Mouse (Mus musculus): Measurements from ENCODE around the gene 4930435E12Rik. TPM values are rescaled to one million over a fixed set of nuclear protein-coding genes. Genes with fewer than 3 reads are reported as not detected.

4930435E12Rik gene
- polyA plus RNA-seq, 1 experiment from 2014 or later, result not detected

DNA sequence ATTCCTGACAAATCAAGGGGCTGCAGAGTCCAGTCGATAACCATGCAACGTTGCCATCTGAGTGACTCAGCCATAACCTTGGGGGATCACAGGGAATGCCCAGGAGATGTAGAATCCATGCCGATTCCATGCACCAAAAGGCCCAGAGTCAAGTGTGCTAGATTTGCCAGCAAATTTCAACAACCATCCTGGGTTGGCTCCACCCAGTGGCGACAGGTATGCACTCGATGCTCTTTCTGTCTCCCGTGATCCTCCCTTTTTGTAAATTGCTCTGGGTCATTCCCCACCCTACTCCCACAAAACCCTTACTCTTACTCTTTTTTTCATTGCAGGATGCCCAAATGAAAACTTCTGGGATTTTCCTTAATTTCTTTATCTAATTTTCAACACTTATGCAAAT, 52.2 kb downstream of the 4930435E12Rik start:
- Histone ChIP-seq H3K4me2 (replicated peaks; ENCODE audit: low read depth, low read length) (no peak overlapping the region), H3K9ac (ENCODE audit: low read depth, low read length) (no peak overlapping the region), H3K36me3 (ENCODE audit: control insufficient read depth, insufficient read depth, low read length) (no peaks in the 10 kb centered on the region), H3K9me3 (ENCODE audit: control insufficient read depth, low read length) (no peaks in the 10 kb centered on the region), H3K4me1 (ENCODE audit: control insufficient read depth, insufficient read depth, low read length) (no peaks in the 10 kb centered on the region), H3K27ac (ENCODE audit: low read depth, low read length) (no peak overlapping the region), H3K27me3 (ENCODE audit: control insufficient read depth, insufficient read depth, low read length) (no peaks in the 10 kb centered on the region), H3K4me3 (ENCODE audit: low read length) (no peak overlapping the region)
- 54% methylated on average over 6 of the region's 6 CpGs for WGBS
- ATAC-seq (ENCODE audit: low FRiP score, low TSS enrichment), result no peak

DNA sequence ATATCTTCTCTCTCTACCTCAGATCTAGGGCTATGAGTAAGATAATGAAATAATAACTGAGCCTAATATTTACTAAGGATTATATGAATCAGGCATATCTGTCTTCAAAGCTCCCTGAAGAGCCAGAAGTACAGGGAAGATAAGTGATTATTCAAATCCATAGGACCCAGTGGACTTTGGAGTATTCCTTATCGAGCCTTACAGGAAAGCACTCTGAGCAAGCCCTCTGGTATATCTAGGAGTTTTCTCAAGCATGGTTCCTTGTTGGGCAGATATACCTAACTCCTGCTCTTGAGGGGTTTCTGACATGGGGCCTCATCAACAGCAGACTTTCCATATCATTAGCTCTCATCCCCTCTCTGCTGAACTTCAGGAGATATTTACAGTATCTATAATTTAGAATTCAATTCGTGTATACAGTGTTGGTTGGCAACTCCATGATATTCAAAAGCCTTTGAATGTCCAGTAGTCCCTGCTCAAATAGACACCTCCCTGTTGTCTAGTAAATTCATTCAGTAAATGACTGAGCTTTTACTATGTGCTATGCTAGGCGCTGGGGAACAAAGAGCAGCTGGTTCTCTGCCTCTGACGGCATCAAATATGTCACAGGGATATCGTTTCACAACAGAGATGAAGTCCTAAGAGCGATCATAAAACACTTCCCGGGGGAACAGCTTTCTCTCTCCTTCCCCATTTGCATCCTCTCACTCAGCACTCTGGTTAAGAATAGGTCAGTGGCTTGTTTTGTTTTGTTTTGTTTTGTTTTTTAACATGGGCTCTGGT, 53.4 kb downstream of the 4930435E12Rik start:
- Histone ChIP-seq H3K4me1 (ENCODE audit: control insufficient read depth, insufficient read depth, low read length) (no peaks in the 10 kb centered on the region), H3K27me3 (ENCODE audit: control insufficient read depth, insufficient read depth, low read length) (no peaks in the 10 kb centered on the region), H3K4me3 (ENCODE audit: low read length) (no peak overlapping the region), H3K9me3 (ENCODE audit: control insufficient read depth, low read length) (no peaks in the 10 kb centered on the region), H3K36me3 (ENCODE audit: control insufficient read depth, insufficient read depth, low read length) (no peaks in the 10 kb centered on the region), H3K9ac (ENCODE audit: low read depth, low read length) (no peak overlapping the region), H3K4me2 (replicated peaks; ENCODE audit: low read depth, low read length) (no peak overlapping the region), H3K27ac (ENCODE audit: low read depth, low read length) (no peak overlapping the region)
- 40% methylated on average over 7 of the region's 7 CpGs for WGBS
- ATAC-seq (ENCODE audit: low FRiP score, low TSS enrichment), result no peak

DNA sequence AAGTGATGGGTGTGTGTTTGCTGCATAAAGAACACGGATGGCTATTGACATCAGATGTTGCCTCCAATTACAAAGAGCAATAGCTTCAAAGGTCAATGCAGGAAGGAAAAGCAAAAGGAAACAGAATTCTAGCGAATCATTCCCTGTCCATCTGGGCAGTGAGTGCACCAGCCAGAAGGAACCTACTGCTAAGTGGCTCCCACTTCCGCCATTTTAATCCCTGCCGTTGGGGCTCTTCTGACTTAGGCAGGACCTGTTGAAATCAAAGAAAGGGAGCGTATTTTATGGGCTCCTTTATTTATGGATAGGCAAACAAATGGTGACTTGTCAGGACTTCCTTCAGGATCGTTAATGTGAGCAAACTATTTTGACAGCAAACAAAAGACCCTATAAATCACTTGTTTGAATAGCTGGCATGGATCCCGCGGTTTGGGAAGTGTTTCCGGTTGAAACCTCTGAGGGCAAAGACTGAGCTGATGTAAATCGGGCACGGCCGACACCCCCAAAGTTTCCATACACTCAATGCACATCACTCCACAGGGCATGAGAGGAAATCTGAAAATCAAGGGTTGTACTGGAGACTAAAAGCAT, 55.5 kb downstream of the 4930435E12Rik start:
- 16% methylated on average over 12 of the region's 12 CpGs for WGBS

DNA sequence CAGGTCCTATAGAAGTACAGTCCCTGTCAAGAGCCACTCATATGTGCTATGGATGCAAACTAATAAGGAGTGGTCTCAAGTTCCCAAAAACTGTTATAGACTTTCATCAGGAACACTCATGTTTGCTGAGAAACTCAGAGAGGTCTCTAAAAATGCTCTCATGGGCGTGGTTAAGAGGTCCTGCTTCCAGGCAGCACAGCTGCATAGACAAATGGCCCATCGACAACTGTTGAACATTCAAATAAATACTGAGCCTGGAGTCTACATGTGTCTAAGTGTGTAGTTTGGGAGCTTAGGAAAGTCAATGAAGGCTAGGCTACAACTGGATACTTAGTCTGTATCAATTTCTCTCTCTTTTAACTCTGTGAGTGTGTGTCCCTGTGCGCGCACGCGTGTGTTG, 57.4 kb downstream of the 4930435E12Rik start:
- H3K4me3 ChIP-seq (ENCODE audit: low read length), result no peak overlapping the region
- H3K4me2 ChIP-seq (replicated peaks; ENCODE audit: low read depth, low read length), result no peak overlapping the region
- H3K4me1 ChIP-seq (ENCODE audit: control insufficient read depth, insufficient read depth, low read length), result no peaks in the 10 kb centered on the region
- H3K9me3 ChIP-seq (ENCODE audit: control insufficient read depth, low read length), result no peaks in the 10 kb centered on the region
- no peaks in the 10 kb centered on the region for H3K27me3 ChIP-seq (ENCODE audit: control insufficient read depth, insufficient read depth, low read length)
- 92% methylated on average over 6 of the region's 6 CpGs for WGBS
- ATAC-seq (ENCODE audit: low FRiP score, low TSS enrichment), result no peak
- H3K36me3 ChIP-seq (ENCODE audit: control insufficient read depth, insufficient read depth, low read length), result peaks cover 8% of the 10 kb centered on the region; the same call in 1 of the 2 replicates
- H3K27ac ChIP-seq (ENCODE audit: low read depth, low read length), result no peak overlapping the region
- no peak overlapping the region for H3K9ac ChIP-seq (ENCODE audit: low read depth, low read length)

More for the DNA sequence above, 55.5 kb downstream of the 4930435E12Rik start:
- Histone ChIP-seq H3K4me3 (ENCODE audit: low read length) (no peak overlapping the region), H3K36me3 (ENCODE audit: control insufficient read depth, insufficient read depth, low read length) (peaks cover 5% of the 10 kb centered on the region; the same call in 1 of the 2 replicates), H3K9ac (ENCODE audit: low read depth, low read length) (no peak overlapping the region), H3K27me3 (ENCODE audit: control insufficient read depth, insufficient read depth, low read length) (no peaks in the 10 kb centered on the region), H3K27ac (ENCODE audit: low read depth, low read length) (no peak overlapping the region), H3K9me3 (ENCODE audit: control insufficient read depth, low read length) (no peaks in the 10 kb centered on the region), H3K4me1 (ENCODE audit: control insufficient read depth, insufficient read depth, low read length) (no peaks in the 10 kb centered on the region), H3K4me2 (replicated peaks; ENCODE audit: low read depth, low read length) (peak overlapping the region; percentile 10; the same call in 1 of the 2 replicates)
- ATAC-seq (ENCODE audit: low FRiP score, low TSS enrichment), result peak; percentile 48

DNA sequence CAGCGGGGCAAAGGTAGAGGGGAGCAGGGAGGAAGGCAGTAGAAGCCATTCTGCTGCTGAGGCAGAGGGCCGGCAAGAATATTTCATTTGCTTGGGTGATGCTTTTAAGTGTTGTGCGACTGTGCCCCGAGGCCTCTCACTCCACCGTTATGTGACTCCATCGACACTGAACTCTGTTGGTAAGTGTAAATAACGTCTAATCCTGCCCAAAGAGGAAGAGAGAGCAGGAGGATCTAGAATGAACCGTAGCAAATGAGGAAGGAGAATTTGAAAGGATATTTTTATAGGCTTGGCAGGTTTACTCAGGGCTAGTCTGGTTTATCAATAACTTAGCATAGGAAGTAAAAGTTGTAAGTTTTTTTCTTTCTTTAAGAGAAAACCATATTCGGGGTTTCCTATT, 59.0 kb downstream of the 4930435E12Rik start:
- no peaks in the 10 kb centered on the region for H3K9me3 ChIP-seq (ENCODE audit: control insufficient read depth, low read length)
- H3K4me2 ChIP-seq (replicated peaks; ENCODE audit: low read depth, low read length), result no peak overlapping the region
- WGBS, result 78% methylated on average over 9 of the region's 9 CpGs
- no peak overlapping the region for H3K9ac ChIP-seq (ENCODE audit: low read depth, low read length)
- no peak overlapping the region for H3K27ac ChIP-seq (ENCODE audit: low read depth, low read length)
- H3K4me1 ChIP-seq (ENCODE audit: control insufficient read depth, insufficient read depth, low read length), result no peaks in the 10 kb centered on the region
- H3K36me3 ChIP-seq (ENCODE audit: control insufficient read depth, insufficient read depth, low read length), result peaks cover 8% of the 10 kb centered on the region; the same call in 1 of the 2 replicates
- no peak for ATAC-seq (ENCODE audit: low FRiP score, low TSS enrichment)
- H3K4me3 ChIP-seq (ENCODE audit: low read length), result no peak overlapping the region
- H3K27me3 ChIP-seq (ENCODE audit: control insufficient read depth, insufficient read depth, low read length), result no peaks in the 10 kb centered on the region

DNA sequence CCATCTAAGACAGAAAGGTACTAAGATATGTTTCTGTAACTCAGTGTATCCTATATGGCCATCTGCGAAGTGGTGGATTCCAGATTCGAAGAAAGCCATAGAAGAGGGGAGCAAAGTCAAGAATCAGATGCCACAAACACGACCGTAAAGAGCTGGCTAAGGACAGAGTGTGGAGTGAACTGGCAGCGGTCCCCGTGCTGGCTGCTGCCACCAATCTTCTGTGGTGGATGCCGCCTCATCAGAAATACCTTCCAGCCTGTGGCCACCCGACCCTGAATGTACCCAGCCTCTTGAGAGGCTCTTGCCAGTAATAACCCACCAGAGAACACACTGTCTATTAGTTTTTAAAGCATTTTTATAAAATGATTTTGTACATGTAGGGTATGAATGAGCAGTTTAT, 60.2 kb downstream of the 4930435E12Rik start:
- H3K4me2 ChIP-seq (replicated peaks; ENCODE audit: low read depth, low read length), result no peak overlapping the region
- no peak overlapping the region for H3K9ac ChIP-seq (ENCODE audit: low read depth, low read length)
- peaks cover 8% of the 10 kb centered on the region; the same call in 1 of the 2 replicates for H3K36me3 ChIP-seq (ENCODE audit: control insufficient read depth, insufficient read depth, low read length)
- H3K9me3 ChIP-seq (ENCODE audit: control insufficient read depth, low read length), result no peaks in the 10 kb centered on the region
- no peaks in the 10 kb centered on the region for H3K4me1 ChIP-seq (ENCODE audit: control insufficient read depth, insufficient read depth, low read length)
- 92% methylated on average over 8 of the region's 8 CpGs for WGBS
- H3K27me3 ChIP-seq (ENCODE audit: control insufficient read depth, insufficient read depth, low read length), result no peaks in the 10 kb centered on the region
- H3K27ac ChIP-seq (ENCODE audit: low read depth, low read length), result no peak overlapping the region
- ATAC-seq (ENCODE audit: low FRiP score, low TSS enrichment), result no peak
- H3K4me3 ChIP-seq (ENCODE audit: low read length), result no peak overlapping the region

DNA sequence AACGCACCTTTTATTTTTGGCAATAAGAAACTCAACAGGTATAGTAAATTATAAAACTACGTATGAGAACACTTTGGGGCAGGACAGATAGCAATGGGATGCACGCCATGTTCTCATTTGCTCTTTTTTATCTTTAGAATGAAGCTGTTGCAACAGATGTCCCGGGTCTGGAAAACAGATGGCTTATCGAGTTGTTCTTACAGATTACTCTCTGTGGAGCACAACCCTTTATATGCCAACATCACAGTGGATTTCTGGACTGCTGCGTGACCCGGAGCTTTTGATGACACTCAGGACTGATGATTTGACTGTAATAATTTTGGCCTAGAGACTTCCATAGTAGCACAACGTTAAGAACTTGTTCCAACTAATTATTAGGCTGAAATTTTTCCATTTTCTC, 60.8 kb downstream of the 4930435E12Rik start:
- no peaks in the 10 kb centered on the region for H3K27me3 ChIP-seq (ENCODE audit: control insufficient read depth, insufficient read depth, low read length)
- H3K9me3 ChIP-seq (ENCODE audit: control insufficient read depth, low read length), result no peaks in the 10 kb centered on the region
- H3K36me3 ChIP-seq (ENCODE audit: control insufficient read depth, insufficient read depth, low read length), result peaks cover 8% of the 10 kb centered on the region; the same call in 1 of the 2 replicates
- no peak for ATAC-seq (ENCODE audit: low FRiP score, low TSS enrichment)
- no peak overlapping the region for H3K4me2 ChIP-seq (replicated peaks; ENCODE audit: low read depth, low read length)
- H3K4me1 ChIP-seq (ENCODE audit: control insufficient read depth, insufficient read depth, low read length), result no peaks in the 10 kb centered on the region
- H3K27ac ChIP-seq (ENCODE audit: low read depth, low read length), result no peak overlapping the region
- H3K4me3 ChIP-seq (ENCODE audit: low read length), result no peak overlapping the region
- no peak overlapping the region for H3K9ac ChIP-seq (ENCODE audit: low read depth, low read length)
- 90% methylated on average over 8 of the region's 8 CpGs for WGBS

DNA sequence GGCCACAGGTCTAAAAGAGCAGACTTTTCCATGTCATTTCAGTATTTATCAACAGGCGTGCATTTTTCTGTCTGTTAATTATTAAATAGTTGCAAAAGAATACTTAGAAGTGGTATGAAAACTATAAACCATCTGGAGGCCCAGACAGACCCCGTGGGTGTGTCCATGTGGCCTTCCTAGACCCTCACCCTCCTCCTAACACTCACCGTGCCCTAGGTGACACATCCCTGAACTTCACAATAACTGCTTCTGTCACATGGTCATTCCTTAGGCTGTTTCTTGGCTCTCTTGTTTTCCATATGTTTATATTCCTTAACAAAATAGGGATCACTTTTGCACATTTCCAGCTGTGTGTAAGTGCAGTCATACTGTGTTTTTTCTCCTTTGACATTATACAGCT, 61.9 kb downstream of the 4930435E12Rik start:
- H3K27ac ChIP-seq (ENCODE audit: low read depth, low read length), result no peak overlapping the region

DNA sequence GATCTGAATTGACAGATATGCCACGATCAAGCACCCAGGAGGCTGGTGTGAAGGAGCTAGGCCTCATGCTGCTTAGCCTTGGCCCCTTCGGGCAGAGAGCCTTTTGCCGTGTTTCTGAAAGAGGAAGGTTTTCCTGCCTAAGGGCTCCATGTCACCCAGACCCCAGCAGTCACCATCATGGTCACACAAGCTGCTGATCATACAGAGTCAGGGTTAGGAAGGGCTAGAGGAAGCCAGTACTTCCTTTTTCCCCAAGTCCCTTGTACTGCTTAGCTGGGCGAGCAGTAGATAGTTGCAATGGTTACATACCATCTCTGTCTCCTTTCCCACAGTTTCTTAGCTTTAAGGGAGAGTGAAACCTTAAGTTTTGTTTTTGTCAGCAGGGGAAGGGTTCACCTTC, 65.0 kb downstream of the 4930435E12Rik start:
- peaks cover 13% of the 10 kb centered on the region; the same call in 1 of the 2 replicates for H3K36me3 ChIP-seq (ENCODE audit: control insufficient read depth, insufficient read depth, low read length)
- WGBS, result 85% methylated on average over 4 of the region's 4 CpGs
- ATAC-seq (ENCODE audit: low FRiP score, low TSS enrichment), result no peak

More for the DNA sequence above, 61.9 kb downstream of the 4930435E12Rik start:
- WGBS, result 57% methylated on average over 3 of the region's 3 CpGs
- ATAC-seq (ENCODE audit: low FRiP score, low TSS enrichment), result no peak
- H3K4me1 ChIP-seq (ENCODE audit: control insufficient read depth, insufficient read depth, low read length), result no peaks in the 10 kb centered on the region
- H3K36me3 ChIP-seq (ENCODE audit: control insufficient read depth, insufficient read depth, low read length), result peaks cover 8% of the 10 kb centered on the region; the same call in 1 of the 2 replicates
- no peaks in the 10 kb centered on the region for H3K27me3 ChIP-seq (ENCODE audit: control insufficient read depth, insufficient read depth, low read length)
- no peak overlapping the region for H3K4me2 ChIP-seq (replicated peaks; ENCODE audit: low read depth, low read length)
- no peaks in the 10 kb centered on the region for H3K9me3 ChIP-seq (ENCODE audit: control insufficient read depth, low read length)
- no peak overlapping the region for H3K4me3 ChIP-seq (ENCODE audit: low read length)
- no peak overlapping the region for H3K9ac ChIP-seq (ENCODE audit: low read depth, low read length)

More for the DNA sequence above, 65.0 kb downstream of the 4930435E12Rik start:
- Histone ChIP-seq H3K27me3 (ENCODE audit: control insufficient read depth, insufficient read depth, low read length) (no peaks in the 10 kb centered on the region), H3K4me1 (ENCODE audit: control insufficient read depth, insufficient read depth, low read length) (no peaks in the 10 kb centered on the region), H3K4me2 (replicated peaks; ENCODE audit: low read depth, low read length) (no peak overlapping the region), H3K27ac (ENCODE audit: low read depth, low read length) (peak overlapping the region; percentile 19; the same call in 1 of the 2 replicates), H3K4me3 (ENCODE audit: low read length) (no peak overlapping the region), H3K9ac (ENCODE audit: low read depth, low read length) (peak overlapping the region; percentile 7; the same call in 1 of the 2 replicates), H3K9me3 (ENCODE audit: control insufficient read depth, low read length) (no peaks in the 10 kb centered on the region)

Data from kidney, embryonic 14.5 days (tissue).